ENCODE assay signal across 10 mouse cellular contexts in genomic region chr1:131972498-131973334, GRCm38 (mm10). TPM values are rescaled to one million over a fixed set of nuclear protein-coding genes. Genes with fewer than 3 reads are reported as not detected.
DNase-seq lines count a peak whose midpoint lies in the region; ATAC-seq lines count a peak whose summit lies in the region.
"Had no signal": no experiment of that assay in that cellular context is flagged by ENCODE, and none has a peak within 500 bp of the region (broad histone marks: within the 10 kb centered on the region; RNA-seq: fewer than 3 reads in every experiment).

No protein-coding gene starts in this region.

- H3K4me2 ChIP-seq in kidney, embryonic 14.5 days (replicated peaks; ENCODE audit: low read depth, low read length): peak overlapping the region; percentile 2
- H3K4me2 ChIP-seq in liver, embryonic 13.5 days: peak overlapping the region; percentile 28; the same call in 1 of the 2 replicates

- peak overlapping the region; percentile 18; the same call in 1 of the 2 replicates for H3K9ac ChIP-seq in kidney, embryonic 14.5 days (ENCODE audit: low read depth, low read length)
- H3K9ac ChIP-seq in liver, embryonic 13.5 days: no peak overlapping the region

- no peaks in the 10 kb centered on the region for H3K36me3 ChIP-seq in heart, embryonic 10.5 days
- H3K36me3 ChIP-seq in embryonic facial prominence, embryonic 10.5 days (replicated peaks): peaks cover 4% of the 10 kb centered on the region; the same call in 1 of the 2 replicates
- H3K36me3 ChIP-seq in kidney, embryonic 14.5 days (ENCODE audit: control insufficient read depth, insufficient read depth, low read length): no peaks in the 10 kb centered on the region
- no peaks in the 10 kb centered on the region for H3K36me3 ChIP-seq in liver, embryonic 13.5 days

- peaks cover 43% of the 10 kb centered on the region for H3K4me1 ChIP-seq in heart, embryonic 10.5 days
- H3K4me1 ChIP-seq in embryonic facial prominence, embryonic 10.5 days: peaks cover 81% of the 10 kb centered on the region
- peaks cover 37% of the 10 kb centered on the region for H3K4me1 ChIP-seq in kidney, embryonic 14.5 days (ENCODE audit: control insufficient read depth, insufficient read depth, low read length)
- peaks cover 57% of the 10 kb centered on the region for H3K4me1 ChIP-seq in liver, embryonic 13.5 days (replicated peaks)

- no peaks in the 10 kb centered on the region for H3K9me3 ChIP-seq in heart, embryonic 10.5 days
- no peaks in the 10 kb centered on the region for H3K9me3 ChIP-seq in embryonic facial prominence, embryonic 10.5 days
- no peaks in the 10 kb centered on the region for H3K9me3 ChIP-seq in kidney, embryonic 14.5 days (ENCODE audit: control insufficient read depth, low read length)
- H3K9me3 ChIP-seq in liver, embryonic 13.5 days (replicated peaks): no peaks in the 10 kb centered on the region

- no peak for DNase-seq in heart, embryonic 10.5 days (ENCODE audit: low spot score)
- DNase-seq in heart, postnatal 4 days: no peak
- DNase-seq in embryonic facial prominence, embryonic 10.5 days (ENCODE audit: low spot score): no peak
- DNase-seq in liver, embryonic 13.5 days: no peak
- no peak for DNase-seq in layer of hippocampus, postnatal 14 days (ENCODE audit: low spot score in 2 of 2)
- DNase-seq in cerebellum, adult 11 months: no peak
- DNase-seq in gastrocnemius, adult 18-20 months (ENCODE audit: low spot score): no peak
- DNase-seq: B cell, adult 2 months; heart, postnatal 10 days had no signal

- H3K27me3 ChIP-seq in heart, embryonic 10.5 days (ENCODE audit: insufficient read depth, poor library complexity, severe bottlenecking): peaks cover 90% of the 10 kb centered on the region
- H3K27me3 ChIP-seq in embryonic facial prominence, embryonic 10.5 days (replicated peaks; ENCODE audit: low read depth, poor library complexity, severe bottlenecking): peaks cover 64% of the 10 kb centered on the region
- peaks cover 3% of the 10 kb centered on the region; the same call in 1 of the 2 replicates for H3K27me3 ChIP-seq in kidney, embryonic 14.5 days (ENCODE audit: control insufficient read depth, insufficient read depth, low read length)
- peaks cover 11% of the 10 kb centered on the region; the same call in 1 of the 2 replicates for H3K27me3 ChIP-seq in liver, embryonic 13.5 days

- no peak overlapping the region for H3K4me3 ChIP-seq in heart, embryonic 10.5 days
- H3K4me3 ChIP-seq in embryonic facial prominence, embryonic 10.5 days: peak overlapping the region; percentile 33
- no peak overlapping the region for H3K4me3 ChIP-seq in kidney, embryonic 14.5 days (ENCODE audit: low read length)
- H3K4me3 ChIP-seq in liver, embryonic 13.5 days (replicated peaks): no peak overlapping the region

- ATAC-seq in kidney, embryonic 14.5 days (ENCODE audit: low FRiP score, low TSS enrichment): peak; percentile 65
- ATAC-seq in liver, embryonic 13.5 days (ENCODE audit: low read depth): peak; percentile 47

- 26% methylated on average over 13 of the region's 13 CpGs for WGBS in heart, embryonic 10.5 days
- 16% methylated on average over 13 of the region's 13 CpGs for WGBS in embryonic facial prominence, embryonic 10.5 days
- WGBS in kidney, embryonic 14.5 days: 14% methylated on average over 13 of the region's 13 CpGs
- 41% methylated on average over 13 of the region's 13 CpGs for WGBS in liver, embryonic 13.5 days (ENCODE audit: insufficient replicate concordance)

- peak overlapping the region; percentile 67 for H3K27ac ChIP-seq in heart, embryonic 10.5 days
- peak overlapping the region; percentile 86 for H3K27ac ChIP-seq in embryonic facial prominence, embryonic 10.5 days (replicated peaks)
- peak overlapping the region; percentile 85 for H3K27ac ChIP-seq in kidney, embryonic 14.5 days (ENCODE audit: low read depth, low read length)
- H3K27ac ChIP-seq in liver, embryonic 13.5 days: peak overlapping the region; percentile 67

RNA-seq across cellular contexts. Expression of gene Slc45a3, which starts 9.9 kb away (rescaled TPM):
- 1.1 and 1.9 TPM in 2 replicates for polyA plus RNA-seq in heart, embryonic 10.5 days (2016; fragmentation: Nextera tagmentation; extraction: Ambion mirVana)
- total RNA-seq in heart, postnatal 4 days (2021): 1 to 10 TPM; 2.1 to 2.3 TPM
- 5.4 and 8.4 TPM in 2 replicates for polyA plus RNA-seq in embryonic facial prominence, embryonic 10.5 days (2016; fragmentation: Nextera tagmentation; extraction: Ambion mirVana)
- 5.1 and 7.3 TPM in 2 replicates for polyA plus RNA-seq in kidney, embryonic 14.5 days (2014; fragmentation: Nextera tagmentation; extraction: Ambion mirVana)
- 2.6 and 2.7 TPM in 2 replicates for polyA plus RNA-seq in liver, embryonic 13.5 days (2015; fragmentation: Nextera tagmentation; extraction: Ambion mirVana)
- 1 to 10 TPM; 2.0 to 2.6 TPM for total RNA-seq in layer of hippocampus, postnatal 14 days (2021)
- 1 to 10 TPM; 1.4 to 2.2 TPM for total RNA-seq in gastrocnemius, adult 18-20 months (2021)

RNA-seq across cellular contexts. Expression of gene Elk4, which starts 34.7 kb away (rescaled TPM):
- 12.2 and 15.3 TPM in 2 replicates for polyA plus RNA-seq in heart, embryonic 10.5 days (2016; fragmentation: Nextera tagmentation; extraction: Ambion mirVana)
- 100 to 1,000 TPM; 104 to 110 TPM for total RNA-seq in heart, postnatal 4 days (2021)
- polyA plus RNA-seq in embryonic facial prominence, embryonic 10.5 days (2016; fragmentation: Nextera tagmentation; extraction: Ambion mirVana): 12.0 and 13.3 TPM in 2 replicates
- 35.4 and 37.3 TPM in 2 replicates for polyA plus RNA-seq in kidney, embryonic 14.5 days (2014; fragmentation: Nextera tagmentation; extraction: Ambion mirVana)
- 9.5 and 10.2 TPM in 2 replicates for polyA plus RNA-seq in liver, embryonic 13.5 days (2015; fragmentation: Nextera tagmentation; extraction: Ambion mirVana)
- 10 to 100 TPM; 59.1 to 60.4 TPM for total RNA-seq in layer of hippocampus, postnatal 14 days (2021)
- total RNA-seq in gastrocnemius, adult 18-20 months (2021): 10 to 100 TPM; 70.3 to 82.8 TPM
